Comparison of ENCODE assay signal across 8 mouse cellular contexts in the genomic region with DNA sequence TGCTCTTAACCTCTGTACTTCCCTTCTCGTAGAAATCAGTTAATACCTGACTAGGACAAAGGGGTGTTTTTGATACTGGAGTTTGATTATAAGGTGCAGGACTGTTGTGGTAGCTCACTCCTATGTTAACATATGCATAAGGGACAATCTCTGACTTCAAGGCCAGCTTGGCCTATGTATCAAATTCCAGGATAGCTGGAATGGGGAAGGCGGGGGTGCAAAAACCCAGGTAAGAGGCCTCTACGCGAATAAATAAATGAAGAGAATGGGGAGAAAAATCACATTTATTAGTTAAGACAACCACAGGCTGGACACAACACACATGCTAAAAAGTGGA. TPM values are rescaled to one million over a fixed set of nuclear protein-coding genes. Genes with fewer than 3 reads are reported as not detected.
A peak's percentile ranks its signal among the peaks of the same experiment; 100 is the strongest.
DNase-seq lines count a peak whose midpoint lies in the region; ATAC-seq and TF ChIP-seq lines count a peak whose summit lies in the region.

No protein-coding gene starts in this region.

- peak overlapping the region; percentile 94 for H3K9ac ChIP-seq in heart, embryonic 13.5 days
- no peak overlapping the region for H3K9ac ChIP-seq in heart, postnatal 0 days (replicated peaks; ENCODE audit: low read depth, low read length)

- no peak for ATAC-seq in heart, embryonic 13.5 days (ENCODE audit: extremely low read depth, insufficient number of reproducible peaks, low FRiP score, low TSS enrichment)
- no peak for ATAC-seq in G1E (ENCODE audit: extremely low read depth, insufficient number of reproducible peaks, low FRiP score, poor library complexity, severe bottlenecking)
- ATAC-seq in heart, postnatal 0 days (ENCODE audit: insufficient read depth, low read depth): no peak

- H3K4me2 ChIP-seq in heart, embryonic 13.5 days: peak overlapping the region; percentile 89
- peak overlapping the region; percentile 82 for H3K4me2 ChIP-seq in heart, postnatal 0 days (ENCODE audit: low read depth, low read length)

- H3K27ac ChIP-seq in heart, embryonic 13.5 days (replicated peaks): peak overlapping the region; percentile 98
- H3K27ac ChIP-seq in heart, postnatal 0 days (ENCODE audit: low read depth): peak overlapping the region; percentile 94
- peak overlapping the region; percentile 37 for H3K27ac ChIP-seq in macrophage

- DNase-seq in heart, adult 9 months (ENCODE audit: low spot score in 2 of 2): no peak
- no peak for DNase-seq in G1E (ENCODE audit: low spot score)
- DNase-seq in heart, postnatal 0 days (ENCODE audit: low spot score): no peak
- DNase-seq in ovary, postnatal 14 days (ENCODE audit: low spot score): no peak
- no peak for DNase-seq in frontal cortex, postnatal 10 days (ENCODE audit: low spot score in 2 of 2)
- DNase-seq in frontal cortex, postnatal 14 days (ENCODE audit: low spot score in 2 of 2): no peak

- peaks cover 71% of the 10 kb centered on the region for H3K36me3 ChIP-seq in heart, embryonic 13.5 days
- H3K36me3 ChIP-seq in G1E (replicated peaks) (peaks cover 67% of the 10 kb centered on the region), macrophage (ENCODE audit: inconsistent target) (peaks cover 53% of the 10 kb centered on the region)
- H3K36me3 ChIP-seq in heart, postnatal 0 days (replicated peaks; ENCODE audit: control insufficient read depth, insufficient read depth, low read length): peaks cover 63% of the 10 kb centered on the region

- 69% methylated on average over 4 of the region's 4 CpGs for WGBS in heart, embryonic 13.5 days
- WGBS in heart, postnatal 0 days: 73% methylated on average over 4 of the region's 4 CpGs
- 80% methylated on average over 4 of the region's 4 CpGs for WGBS in macrophage (ENCODE audit: missing documents)

- H3K4me3 ChIP-seq in heart, embryonic 13.5 days: peak overlapping the region; percentile 90
- H3K4me3 ChIP-seq in G1E (ENCODE audit: low read depth, low read length): peak overlapping the region; percentile 91; the same call in 1 of the 2 replicates
- no peak overlapping the region for H3K4me3 ChIP-seq in heart, postnatal 0 days (ENCODE audit: low read depth, low read length)
- no peak overlapping the region for H3K4me3 ChIP-seq in macrophage (ENCODE audit: inconsistent target)

- TF ChIP-seq EP300 in heart, postnatal 0 days (IDR thresholded peaks at IDR 0.05; ENCODE audit: low read depth): no peak

- peaks cover 41% of the 10 kb centered on the region for H3K4me1 ChIP-seq in heart, embryonic 13.5 days
- H3K4me1 ChIP-seq in G1E (ENCODE audit: insufficient read depth, low read depth, low read length): peaks cover 43% of the 10 kb centered on the region
- H3K4me1 ChIP-seq in heart, postnatal 0 days (ENCODE audit: control insufficient read depth, insufficient read depth): no peaks in the 10 kb centered on the region

- peaks cover 57% of the 10 kb centered on the region for H3K79me2 ChIP-seq in macrophage (ENCODE audit: inconsistent target)

- no peaks in the 10 kb centered on the region for H3K27me3 ChIP-seq in heart, embryonic 13.5 days (replicated peaks)
- no peaks in the 10 kb centered on the region for H3K27me3 ChIP-seq in G1E (ENCODE audit: insufficient read depth, low read length)
- H3K27me3 ChIP-seq in heart, postnatal 0 days (ENCODE audit: control insufficient read depth, insufficient read depth, low read length): no peaks in the 10 kb centered on the region

- no peaks in the 10 kb centered on the region for H3K9me3 ChIP-seq in heart, embryonic 13.5 days
- H3K9me3 ChIP-seq in G1E (replicated peaks): no peaks in the 10 kb centered on the region
- no peaks in the 10 kb centered on the region for H3K9me3 ChIP-seq in heart, postnatal 0 days (replicated peaks; ENCODE audit: control insufficient read depth, low read length)

- TF ChIP-seq CTCF in G1E (IDR thresholded peaks at IDR 0.05; ENCODE audit: low read depth, low read length): no peak
- TF ChIP-seq CTCF in heart, postnatal 0 days (IDR thresholded peaks at IDR 0.05; ENCODE audit: low read depth): no peak

RNA-seq across cellular contexts. Expression of a gene that starts 0.7 kb away (rescaled TPM):
- 6.1 and 6.5 TPM in 2 replicates for polyA plus RNA-seq in heart, embryonic 13.5 days (2015; fragmentation: Nextera tagmentation; extraction: Ambion mirVana)
- 9.6 and 10.3 TPM in 2 replicates for total RNA-seq in G1E (2014; fragmentation: Nextera tagmentation)
- total RNA-seq in G1E (2017): 6.9 and 8.5 TPM in 2 replicates
- 2.0 and 2.7 TPM in 2 replicates for polyA plus RNA-seq in G1E (2012)
- total RNA-seq in heart, postnatal 0 days (2014; rRNA removed; ENCODE audit: low replicate concordance): 1.1 and 6.3 TPM in 2 replicates
- polyA plus RNA-seq in heart, postnatal 0 days (2015; fragmentation: Nextera tagmentation; extraction: Ambion mirVana): 6.5 and 7.2 TPM in 2 replicates
- total RNA-seq in macrophage (2018; cell fraction: chromatin; rRNA removed): 10 to 100 TPM in 16 of 26 experiments, 1 to 10 TPM in 10; 1.9 to 90.8 (median 16.4) TPM
- 1 to 10 TPM in 20 of 26 experiments, under 1 TPM in 6; 0.62 to 3.6 (median 1.8) TPM for total RNA-seq in macrophage (2018; cell fraction: cytosol; rRNA removed)
- total RNA-seq in macrophage (2018; cell fraction: nucleus; rRNA removed): 10 to 100 TPM in 12 of 26 experiments, 1 to 10 TPM in 14; 1.7 to 24.1 (median 9.8) TPM
- polyA plus RNA-seq in macrophage (2018): 1.2 to 4.5 TPM (median 1.9 TPM) in 3 replicates

RNA-seq across cellular contexts. Expression of a gene that starts 8.9 kb away (rescaled TPM):
- polyA plus RNA-seq in heart, embryonic 13.5 days (2015; fragmentation: Nextera tagmentation; extraction: Ambion mirVana): 192 and 199 TPM in 2 replicates
- total RNA-seq in G1E (2014; fragmentation: Nextera tagmentation): 765 and 864 TPM in 2 replicates
- 782 and 866 TPM in 2 replicates for total RNA-seq in G1E (2017)
- polyA plus RNA-seq in G1E (2012): 2,578 and 3,923 TPM in 2 replicates
- 267 and 282 TPM in 2 replicates for total RNA-seq in heart, postnatal 0 days (2014; rRNA removed; ENCODE audit: low replicate concordance)
- 165 and 173 TPM in 2 replicates for polyA plus RNA-seq in heart, postnatal 0 days (2015; fragmentation: Nextera tagmentation; extraction: Ambion mirVana)
- 1,000 to 10,000 TPM; 1,977 to 3,563 (median 2,658) TPM for total RNA-seq in macrophage (2018; cell fraction: chromatin; rRNA removed)
- total RNA-seq in macrophage (2018; cell fraction: cytosol; rRNA removed): 100 to 1,000 TPM; 341 to 915 (median 562) TPM
- total RNA-seq in macrophage (2018; cell fraction: nucleus; rRNA removed): 1,000 to 10,000 TPM; 1,291 to 2,429 (median 1,755) TPM
- 399 to 726 TPM (median 627 TPM) in 3 replicates for polyA plus RNA-seq in macrophage (2018)

RNA-seq across cellular contexts. Expression of a gene that starts 9.0 kb away (rescaled TPM):
- polyA plus RNA-seq in heart, embryonic 13.5 days (2015; fragmentation: Nextera tagmentation; extraction: Ambion mirVana): 11.5 and 13.7 TPM in 2 replicates
- total RNA-seq in G1E (2014; fragmentation: Nextera tagmentation) (37.1 and 39.8 TPM in 2 replicates), G1E (2017) (19.3 and 23.8 TPM in 2 replicates)
- polyA plus RNA-seq in G1E (2012) (2.0 and 3.1 TPM in 2 replicates), macrophage (2018) (6.7 to 17.1 TPM (median 14.3 TPM) in 3 replicates)
- 3.6 and 4.8 TPM in 2 replicates for total RNA-seq in heart, postnatal 0 days (2014; rRNA removed; ENCODE audit: low replicate concordance)
- 8.2 and 9.2 TPM in 2 replicates for polyA plus RNA-seq in heart, postnatal 0 days (2015; fragmentation: Nextera tagmentation; extraction: Ambion mirVana)
- total RNA-seq in macrophage (2018; cell fraction: chromatin; rRNA removed): 100 to 1,000 TPM in 5 of 26 experiments, 10 to 100 TPM in 21; 11.3 to 128 (median 74.8) TPM
- 10 to 100 TPM in 3 of 26 experiments, 1 to 10 TPM in 23; 1.9 to 11.0 (median 8.5) TPM for total RNA-seq in macrophage (2018; cell fraction: cytosol; rRNA removed)
- total RNA-seq in macrophage (2018; cell fraction: nucleus; rRNA removed): 10 to 100 TPM; 10.9 to 88.9 (median 37.9) TPM

RNA-seq across cellular contexts. Expression of a gene that starts 29.0 kb away (rescaled TPM):
- polyA plus RNA-seq in heart, embryonic 13.5 days (2015; fragmentation: Nextera tagmentation; extraction: Ambion mirVana): 1.5 and 1.9 TPM in 2 replicates
- total RNA-seq in G1E (2014; fragmentation: Nextera tagmentation) (not detected in 2 replicates), G1E (2017) (0.33 and 0.87 TPM in 2 replicates)
- polyA plus RNA-seq in G1E (2012) (0.05 TPM in 1 of 2 replicates, not detected in the other), macrophage (2018) (97.9 to 163 TPM (median 103 TPM) in 3 replicates)
- 0.15 TPM in 1 of 2 replicates, not detected in the other for total RNA-seq in heart, postnatal 0 days (2014; rRNA removed; ENCODE audit: low replicate concordance)
- 0.58 and 0.83 TPM in 2 replicates for polyA plus RNA-seq in heart, postnatal 0 days (2015; fragmentation: Nextera tagmentation; extraction: Ambion mirVana)
- total RNA-seq in macrophage (2018; cell fraction: chromatin; rRNA removed): 10 to 100 TPM; 11.4 to 83.2 (median 42.8) TPM
- 100 to 1,000 TPM in 13 of 26 experiments, 10 to 100 TPM in 13; 62.8 to 212 (median 131) TPM for total RNA-seq in macrophage (2018; cell fraction: cytosol; rRNA removed)
- total RNA-seq in macrophage (2018; cell fraction: nucleus; rRNA removed): 100 to 1,000 TPM in 2 of 26 experiments, 10 to 100 TPM in 24; 26.9 to 124 (median 69.1) TPM

RNA-seq across cellular contexts. Expression of a gene that starts 29.6 kb away (rescaled TPM):
- polyA plus RNA-seq in heart, embryonic 13.5 days (2015; fragmentation: Nextera tagmentation; extraction: Ambion mirVana): 60.7 and 61.4 TPM in 2 replicates
- total RNA-seq in G1E (2014; fragmentation: Nextera tagmentation): 0.24 TPM in 1 of 2 replicates, not detected in the other
- 0.70 and 0.93 TPM in 2 replicates for total RNA-seq in G1E (2017)
- not detected in 2 replicates for polyA plus RNA-seq in G1E (2012)
- total RNA-seq in heart, postnatal 0 days (2014; rRNA removed; ENCODE audit: low replicate concordance): 126 and 153 TPM in 2 replicates
- 59.4 and 63.2 TPM in 2 replicates for polyA plus RNA-seq in heart, postnatal 0 days (2015; fragmentation: Nextera tagmentation; extraction: Ambion mirVana)
- total RNA-seq in macrophage (2018; cell fraction: chromatin; rRNA removed): 1 to 10 TPM in 25 of 26 experiments, under 1 TPM in 1; 0.84 to 9.0 (median 2.4) TPM
- total RNA-seq in macrophage (2018; cell fraction: cytosol; rRNA removed): 1 to 10 TPM in 13 of 26 experiments, under 1 TPM in 13; 0.47 to 4.9 (median 1.2) TPM
- 1 to 10 TPM; 1.2 to 7.4 (median 3.1) TPM for total RNA-seq in macrophage (2018; cell fraction: nucleus; rRNA removed)
- 0.71 to 1.5 TPM (median 0.98 TPM) in 3 replicates for polyA plus RNA-seq in macrophage (2018)

Comparison
In these comparisons a context has a peak if more than half of its experiments do, and no peak if none do; other contexts are left out.
1. H3K4me3 ChIP-seq: peak in heart, embryonic 13.5 days (single experiment) and G1E (single experiment); none in heart, postnatal 0 days (single experiment) and macrophage (single experiment).
2. H3K27ac ChIP-seq: peak in every context shown above with its lines; median percentile 98 in heart, embryonic 13.5 days; 94 in heart, postnatal 0 days; 37 in macrophage.